Mouse (Mus musculus): ENCODE measurements around the gene Secisbp2. TPM values are rescaled to one million over a fixed set of nuclear protein-coding genes. Genes with fewer than 3 reads are reported as not detected.

Gene Secisbp2
- polyA plus RNA-seq (2012; rRNA removed): 23.4 and 26.1 TPM in 2 replicates

DNA sequence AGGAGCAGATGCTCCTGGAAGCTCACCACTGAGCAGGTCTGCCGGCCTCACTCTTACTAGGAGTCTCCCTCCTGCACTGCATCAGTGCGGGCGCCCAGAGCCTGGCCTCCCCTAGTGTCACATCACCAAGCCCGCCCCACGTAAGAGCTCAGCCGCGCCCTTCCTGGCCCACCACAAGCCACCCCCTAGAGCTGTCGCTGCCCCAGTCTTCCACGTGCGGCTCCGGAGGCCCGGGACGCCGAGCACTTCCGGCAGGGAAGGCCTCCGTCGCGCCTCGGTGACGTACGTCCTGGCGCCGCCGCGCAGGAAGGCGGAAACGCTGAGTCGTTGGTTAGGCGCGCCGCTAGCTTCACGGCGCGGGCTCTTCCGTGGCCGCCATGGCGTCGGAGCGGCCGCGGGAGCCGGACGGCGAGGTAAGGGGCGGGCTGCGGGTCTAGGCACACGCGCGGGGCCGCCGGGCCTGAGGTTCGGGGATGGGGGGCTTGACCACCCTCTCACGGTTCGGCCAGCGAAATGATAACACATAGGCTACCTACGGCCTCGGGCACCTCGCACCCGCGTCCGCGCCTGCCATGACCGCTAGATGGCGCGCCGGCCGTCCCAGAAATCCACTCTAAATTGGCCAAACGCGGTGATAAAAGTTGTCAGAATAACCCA, at the start of gene Secisbp2:
Gene Secisbp2 (plus strand): TSS at position 290 of the 657 bp plus-strand sequence.
- peak within 1 kb of the TSS; percentile 87 for H3K27ac ChIP-seq (ENCODE audit: insufficient read depth, low read depth, low read length)
- peak; percentile 96 for DNase-seq
- H3K4me3 ChIP-seq (ENCODE audit: insufficient read depth, low read depth, low read length): peak within 1 kb of the TSS; percentile 88
- no peaks in the 10 kb centered on the region for H3K27me3 ChIP-seq (replicated peaks; ENCODE audit: control insufficient read depth, insufficient read depth, low read length)
- peaks cover 18% of the 10 kb centered on the region for H3K4me1 ChIP-seq (ENCODE audit: control insufficient read depth, insufficient read depth, low read length)
- 0 out of 2 replicates have a peak, but pooled peaks cover 2% of the 10 kb centered on the region for H3K36me3 ChIP-seq (ENCODE audit: control insufficient read depth, insufficient read depth, low read length)
- TF ChIP-seq POLR2A (IDR thresholded peaks at IDR 0.05; ENCODE audit: low read depth, low read length): no peak
- peak; percentile 79 for TF ChIP-seq CTCF (conservative IDR thresholded peaks at IDR 0.05; ENCODE audit: insufficient read depth, insufficient read length, low read depth, low read length)
- WGBS: under 1% methylated on average over 69 of the region's 69 CpGs

DNA sequence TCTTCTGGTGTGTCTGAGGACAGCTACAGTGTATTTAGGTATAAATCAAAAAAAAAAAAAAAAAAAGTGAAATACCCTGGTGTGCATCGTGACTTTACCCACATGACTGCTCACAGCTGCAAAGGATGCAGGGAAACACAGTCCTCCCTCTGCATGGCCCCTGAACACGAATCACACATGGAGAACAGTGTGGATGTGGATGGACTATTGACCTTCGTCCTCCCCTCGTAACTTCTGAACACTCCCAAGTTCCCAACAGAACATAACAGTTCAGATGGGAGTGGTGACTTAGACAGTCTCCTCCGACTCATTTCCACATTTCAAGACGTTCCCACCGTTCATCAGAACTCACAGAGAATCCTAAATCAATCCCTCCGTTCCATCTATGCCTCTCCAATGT, 48.7 kb upstream of the Secisbp2 start:
- peak; percentile 11 for DNase-seq
- Histone ChIP-seq H3K27me3 (replicated peaks; ENCODE audit: control insufficient read depth, insufficient read depth, low read length) (no peaks in the 10 kb centered on the region), H3K4me3 (ENCODE audit: insufficient read depth, low read depth, low read length) (no peak overlapping the region), H3K36me3 (ENCODE audit: control insufficient read depth, insufficient read depth, low read length) (no peaks in the 10 kb centered on the region), H3K27ac (ENCODE audit: insufficient read depth, low read depth, low read length) (no peak overlapping the region), H3K4me1 (ENCODE audit: control insufficient read depth, insufficient read depth, low read length) (no peaks in the 10 kb centered on the region)
- TF ChIP-seq CTCF (conservative IDR thresholded peaks at IDR 0.05; ENCODE audit: insufficient read depth, insufficient read length, low read depth, low read length): no peak
- no peak for TF ChIP-seq POLR2A (IDR thresholded peaks at IDR 0.05; ENCODE audit: low read depth, low read length)
- WGBS: 36% methylated on average over 8 of the region's 8 CpGs

DNA sequence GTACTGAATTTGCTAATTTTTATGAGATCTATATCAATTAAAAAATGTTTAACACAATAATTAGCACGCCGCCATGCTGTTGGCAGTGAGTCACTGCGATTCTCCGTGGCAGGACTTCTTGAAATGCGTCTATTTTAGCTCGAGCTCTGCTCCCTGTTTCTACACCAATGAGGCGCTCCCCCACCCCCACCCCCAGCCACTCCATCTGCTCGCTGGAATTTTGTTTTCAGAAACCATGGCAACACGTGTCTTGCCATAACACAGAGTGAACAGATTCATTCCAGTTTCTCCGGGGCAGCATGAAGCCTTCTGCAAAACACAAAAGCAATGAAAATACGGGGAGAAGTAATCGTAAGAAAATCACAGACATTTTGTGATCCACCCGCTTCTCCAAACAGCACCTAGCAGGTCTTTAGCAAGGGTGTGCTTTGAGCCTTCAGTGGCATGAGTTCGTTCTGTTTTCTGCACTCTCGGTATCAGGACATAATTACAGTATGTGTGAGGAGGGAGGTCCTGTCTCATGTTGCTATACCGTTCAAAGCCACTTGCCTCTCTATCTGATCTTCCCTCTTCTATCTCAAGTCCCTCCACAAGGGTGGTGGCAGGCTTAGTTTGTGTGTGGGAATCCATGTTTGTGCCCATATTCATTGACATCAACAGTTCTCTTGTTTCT, 48.1 kb upstream of the Secisbp2 start:
- 22% methylated on average over 16 of the region's 16 CpGs for WGBS
- no peak for DNase-seq

DNA sequence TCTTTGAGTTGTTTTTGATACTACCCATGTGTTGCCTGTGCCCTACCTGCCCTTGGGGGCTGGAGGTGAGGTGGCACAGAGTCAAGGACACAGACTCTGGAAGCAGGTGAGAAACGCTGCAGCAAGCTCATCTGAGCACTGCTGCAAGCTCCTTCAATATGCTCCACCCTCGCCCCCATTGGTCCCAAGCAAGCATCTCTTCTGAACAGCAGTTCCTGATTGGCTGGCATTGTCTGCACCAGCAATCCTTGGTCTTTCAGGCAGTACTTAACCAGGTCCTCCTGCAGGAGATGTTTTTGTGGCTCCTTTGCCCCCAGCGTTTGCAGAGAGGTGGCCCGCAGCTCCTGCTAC, 47.6 kb upstream of the Secisbp2 start:
- Histone ChIP-seq H3K4me3 (ENCODE audit: insufficient read depth, low read depth, low read length) (no peak overlapping the region), H3K36me3 (ENCODE audit: control insufficient read depth, insufficient read depth, low read length) (no peaks in the 10 kb centered on the region), H3K4me1 (ENCODE audit: control insufficient read depth, insufficient read depth, low read length) (no peaks in the 10 kb centered on the region), H3K27ac (ENCODE audit: insufficient read depth, low read depth, low read length) (no peak overlapping the region), H3K27me3 (replicated peaks; ENCODE audit: control insufficient read depth, insufficient read depth, low read length) (no peaks in the 10 kb centered on the region)
- TF ChIP-seq POLR2A (IDR thresholded peaks at IDR 0.05; ENCODE audit: low read depth, low read length) (no peak), CTCF (conservative IDR thresholded peaks at IDR 0.05; ENCODE audit: insufficient read depth, insufficient read length, low read depth, low read length) (no peak)
- DNase-seq: no peak
- WGBS: 55% methylated on average over 4 of the region's 4 CpGs

More for the DNA sequence above, 48.1 kb upstream of the Secisbp2 start:
- TF ChIP-seq CTCF (conservative IDR thresholded peaks at IDR 0.05; ENCODE audit: insufficient read depth, insufficient read length, low read depth, low read length) (no peak), POLR2A (IDR thresholded peaks at IDR 0.05; ENCODE audit: low read depth, low read length) (no peak)
- H3K27me3 ChIP-seq (replicated peaks; ENCODE audit: control insufficient read depth, insufficient read depth, low read length): no peaks in the 10 kb centered on the region
- H3K27ac ChIP-seq (ENCODE audit: insufficient read depth, low read depth, low read length): no peak overlapping the region
- H3K4me1 ChIP-seq (ENCODE audit: control insufficient read depth, insufficient read depth, low read length): no peaks in the 10 kb centered on the region
- H3K36me3 ChIP-seq (ENCODE audit: control insufficient read depth, insufficient read depth, low read length): no peaks in the 10 kb centered on the region
- H3K4me3 ChIP-seq (ENCODE audit: insufficient read depth, low read depth, low read length): no peak overlapping the region

DNA sequence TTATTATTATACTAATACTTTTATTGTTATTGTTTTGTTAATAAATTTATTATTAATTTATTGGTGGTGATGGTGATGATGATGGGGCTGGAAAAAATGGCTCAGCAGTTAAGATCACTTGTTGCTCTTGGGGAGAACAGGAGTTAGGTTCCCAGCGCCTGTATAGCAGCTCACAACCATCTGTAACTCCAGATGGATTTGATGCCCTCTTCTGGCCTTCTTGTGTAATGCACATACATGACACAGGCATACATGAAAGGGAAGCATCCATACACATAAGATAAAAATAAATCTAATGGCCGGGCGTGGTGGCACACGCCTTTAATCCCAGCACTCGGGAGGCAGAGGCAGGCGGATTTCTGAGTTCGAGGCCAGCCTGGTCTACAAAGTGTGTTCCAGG, 42.3 kb upstream of the Secisbp2 start:
- no peaks in the 10 kb centered on the region for H3K4me1 ChIP-seq (ENCODE audit: control insufficient read depth, insufficient read depth, low read length)
- H3K36me3 ChIP-seq (ENCODE audit: control insufficient read depth, insufficient read depth, low read length): no peaks in the 10 kb centered on the region
- H3K27me3 ChIP-seq (replicated peaks; ENCODE audit: control insufficient read depth, insufficient read depth, low read length): no peaks in the 10 kb centered on the region
- no peak overlapping the region for H3K4me3 ChIP-seq (ENCODE audit: insufficient read depth, low read depth, low read length)
- WGBS: over 99% methylated on average over 7 of the region's 7 CpGs
- no peak for TF ChIP-seq CTCF (conservative IDR thresholded peaks at IDR 0.05; ENCODE audit: insufficient read depth, insufficient read length, low read depth, low read length)
- no peak for TF ChIP-seq POLR2A (IDR thresholded peaks at IDR 0.05; ENCODE audit: low read depth, low read length)
- no peak for DNase-seq
- H3K27ac ChIP-seq (ENCODE audit: insufficient read depth, low read depth, low read length): no peak overlapping the region

DNA sequence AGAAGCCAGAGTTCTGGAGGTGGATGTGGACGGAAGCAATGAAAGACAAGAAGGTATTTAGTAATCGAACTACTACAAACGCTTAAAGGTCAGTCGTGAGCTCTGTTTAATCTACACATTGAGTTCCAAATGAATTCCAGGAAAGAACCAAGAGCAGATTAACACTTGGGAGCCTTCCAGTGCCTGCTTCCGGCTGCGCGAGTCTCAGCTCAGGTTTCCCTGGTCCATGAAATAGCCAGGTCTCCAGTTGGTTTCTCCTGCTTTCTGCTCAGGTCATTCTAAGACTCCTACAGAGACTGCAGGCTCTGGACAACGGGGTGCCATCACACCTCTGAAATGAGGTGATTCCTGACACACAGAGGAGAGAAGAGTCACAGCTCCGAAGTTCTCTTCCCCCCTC, 40.4 kb upstream of the Secisbp2 start:
- Histone ChIP-seq H3K4me1 (ENCODE audit: control insufficient read depth, insufficient read depth, low read length) (no peaks in the 10 kb centered on the region), H3K4me3 (ENCODE audit: insufficient read depth, low read depth, low read length) (no peak overlapping the region), H3K27me3 (replicated peaks; ENCODE audit: control insufficient read depth, insufficient read depth, low read length) (no peaks in the 10 kb centered on the region), H3K36me3 (ENCODE audit: control insufficient read depth, insufficient read depth, low read length) (no peaks in the 10 kb centered on the region), H3K27ac (ENCODE audit: insufficient read depth, low read depth, low read length) (no peak overlapping the region)
- no peak for TF ChIP-seq CTCF (conservative IDR thresholded peaks at IDR 0.05; ENCODE audit: insufficient read depth, insufficient read length, low read depth, low read length)
- no peak for TF ChIP-seq POLR2A (IDR thresholded peaks at IDR 0.05; ENCODE audit: low read depth, low read length)
- WGBS: 18% methylated on average over 9 of the region's 9 CpGs
- DNase-seq: no peak

DNA sequence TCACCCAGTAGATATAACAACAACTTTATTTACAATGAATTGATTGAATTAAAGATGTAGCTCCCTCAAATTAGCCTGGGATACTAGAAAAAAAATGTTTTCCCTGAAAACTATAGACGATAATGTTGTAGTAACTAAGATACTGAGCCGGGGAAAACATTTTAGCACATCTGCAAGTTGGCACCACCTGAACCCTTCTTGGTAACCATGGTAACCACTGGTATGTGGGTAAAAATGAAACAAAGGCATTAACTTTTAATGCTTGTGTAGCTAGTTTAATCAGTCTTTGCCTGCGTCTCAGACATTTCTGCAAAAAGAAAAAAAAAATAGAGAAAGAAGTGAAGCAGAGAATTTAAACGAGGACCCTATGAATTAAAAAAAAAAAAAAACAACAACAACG, 40.0 kb upstream of the Secisbp2 start:
- Histone ChIP-seq H3K4me3 (ENCODE audit: insufficient read depth, low read depth, low read length) (no peak overlapping the region), H3K27ac (ENCODE audit: insufficient read depth, low read depth, low read length) (no peak overlapping the region), H3K27me3 (replicated peaks; ENCODE audit: control insufficient read depth, insufficient read depth, low read length) (no peaks in the 10 kb centered on the region), H3K4me1 (ENCODE audit: control insufficient read depth, insufficient read depth, low read length) (no peaks in the 10 kb centered on the region), H3K36me3 (ENCODE audit: control insufficient read depth, insufficient read depth, low read length) (no peaks in the 10 kb centered on the region)
- TF ChIP-seq POLR2A (IDR thresholded peaks at IDR 0.05; ENCODE audit: low read depth, low read length) (no peak), CTCF (conservative IDR thresholded peaks at IDR 0.05; ENCODE audit: insufficient read depth, insufficient read length, low read depth, low read length) (no peak)
- no peak for DNase-seq
- WGBS: 68% methylated on average over 5 of the region's 5 CpGs
